Comparison of ENCODE assay signal across 16 mouse cellular contexts in genomic region chr2:13290070-13290469, GRCm38 (mm10). TPM values are rescaled to one million over a fixed set of nuclear protein-coding genes. Genes with fewer than 3 reads are reported as not detected.
DNase-seq lines count a peak whose midpoint lies in the region; ATAC-seq lines count a peak whose summit lies in the region.
"Had no signal": no experiment of that assay in that cellular context is flagged by ENCODE, and none has a peak within 500 bp of the region (broad histone marks: within the 10 kb centered on the region; RNA-seq: fewer than 3 reads in every experiment).

No protein-coding gene starts in this region.

- no peaks in the 10 kb centered on the region for H3K4me1 ChIP-seq in forebrain, embryonic 11.5 days (replicated peaks; ENCODE audit: control insufficient read depth, insufficient read depth, low read length)
- no peaks in the 10 kb centered on the region for H3K4me1 ChIP-seq in forebrain, embryonic 12.5 days
- no peaks in the 10 kb centered on the region for H3K4me1 ChIP-seq in midbrain, embryonic 13.5 days (replicated peaks)
- no peaks in the 10 kb centered on the region for H3K4me1 ChIP-seq in midbrain, embryonic 14.5 days (ENCODE audit: control insufficient read depth, insufficient read depth, low read length)
- no peaks in the 10 kb centered on the region for H3K4me1 ChIP-seq in forebrain, embryonic 14.5 days (ENCODE audit: control insufficient read depth, insufficient read depth, low read length)
- no peaks in the 10 kb centered on the region for H3K4me1 ChIP-seq in neural tube, embryonic 12.5 days
- H3K4me1 ChIP-seq: embryonic facial prominence, embryonic 12.5 days; hindbrain, embryonic 12.5 days had no signal

- H3K27me3 ChIP-seq in forebrain, embryonic 11.5 days (ENCODE audit: control insufficient read depth, insufficient read depth, low read length), result no peaks in the 10 kb centered on the region
- no peaks in the 10 kb centered on the region for H3K27me3 ChIP-seq in forebrain, embryonic 12.5 days
- H3K27me3 ChIP-seq in midbrain, embryonic 13.5 days, result no peaks in the 10 kb centered on the region
- H3K27me3 ChIP-seq in midbrain, embryonic 14.5 days (ENCODE audit: control insufficient read depth, insufficient read depth, low read length), result no peaks in the 10 kb centered on the region
- no peaks in the 10 kb centered on the region for H3K27me3 ChIP-seq in forebrain, embryonic 14.5 days (replicated peaks; ENCODE audit: control insufficient read depth, insufficient read depth, low read length)
- no peaks in the 10 kb centered on the region for H3K27me3 ChIP-seq in neural tube, embryonic 12.5 days (replicated peaks)
- H3K27me3 ChIP-seq: embryonic facial prominence, embryonic 12.5 days; hindbrain, embryonic 12.5 days had no signal

- 0 out of 2 replicates have a peak, but pooled peaks have one; percentile 23 for ATAC-seq in forebrain, embryonic 11.5 days (replicated peaks; ENCODE audit: low FRiP score)
- no peak for ATAC-seq in forebrain, embryonic 12.5 days (ENCODE audit: low FRiP score)
- peak; percentile 40; the same call in 1 of the 2 replicates for ATAC-seq in midbrain, embryonic 13.5 days
- no peak for ATAC-seq in midbrain, embryonic 14.5 days (ENCODE audit: low FRiP score, low TSS enrichment)
- 0 out of 2 replicates have a peak, but pooled peaks have one; percentile 23 for ATAC-seq in forebrain, embryonic 14.5 days
- peak; percentile 59 for ATAC-seq in neural tube, embryonic 12.5 days (ENCODE audit: low FRiP score, low read depth)

- intact Hi-C loops in gastrocnemius, postnatal 14 days (cut with DNase I; ENCODE audit: low total_unique reads), result loop anchor here (5.0 kb wide), 1 partner anchor 287 kb away; no protein-coding TSS in a partner anchor

- H3K36me3 ChIP-seq in forebrain, embryonic 11.5 days (ENCODE audit: control insufficient read depth, insufficient read depth, low read length), result no peaks in the 10 kb centered on the region
- no peaks in the 10 kb centered on the region for H3K36me3 ChIP-seq in forebrain, embryonic 12.5 days (replicated peaks)
- no peaks in the 10 kb centered on the region for H3K36me3 ChIP-seq in midbrain, embryonic 13.5 days
- H3K36me3 ChIP-seq in midbrain, embryonic 14.5 days (ENCODE audit: control insufficient read depth, insufficient read depth, low read length), result no peaks in the 10 kb centered on the region
- no peaks in the 10 kb centered on the region for H3K36me3 ChIP-seq in forebrain, embryonic 14.5 days (ENCODE audit: control insufficient read depth, insufficient read depth, low read length)
- H3K36me3 ChIP-seq in neural tube, embryonic 12.5 days, result no peaks in the 10 kb centered on the region
- H3K36me3 ChIP-seq: embryonic facial prominence, embryonic 12.5 days; G1E; hindbrain, embryonic 12.5 days had no signal

- no peak for DNase-seq in forebrain, embryonic 11.5 days (ENCODE audit: low spot score)
- DNase-seq in midbrain, embryonic 14.5 days, result no peak
- DNase-seq in forebrain, embryonic 14.5 days (ENCODE audit: low spot score), result no peak
- no peak for DNase-seq in gastrocnemius, postnatal 14 days
- DNase-seq in spleen, adult 12 weeks (ENCODE audit: low spot score), result no peak
- DNase-seq: adrenal gland, adult 8-10 months; adrenal gland, postnatal 36 days; cerebellum, adult 8-10 months; gastrocnemius, postnatal 25 days; heart, postnatal 4 days had no signal

- H3K27ac ChIP-seq in forebrain, embryonic 11.5 days (ENCODE audit: low read depth, low read length), result no peak overlapping the region
- H3K27ac ChIP-seq in forebrain, embryonic 12.5 days, result no peak overlapping the region
- H3K27ac ChIP-seq in midbrain, embryonic 13.5 days, result no peak overlapping the region
- H3K27ac ChIP-seq in midbrain, embryonic 14.5 days (replicated peaks; ENCODE audit: low read depth, low read length), result no peak overlapping the region
- no peak overlapping the region for H3K27ac ChIP-seq in forebrain, embryonic 14.5 days (ENCODE audit: low read depth, low read length)
- H3K27ac ChIP-seq in neural tube, embryonic 12.5 days, result no peak overlapping the region
- H3K27ac ChIP-seq: embryonic facial prominence, embryonic 12.5 days; hindbrain, embryonic 12.5 days had no signal

- H3K4me3 ChIP-seq in forebrain, embryonic 11.5 days (ENCODE audit: low read depth, low read length), result no peak overlapping the region
- no peak overlapping the region for H3K4me3 ChIP-seq in forebrain, embryonic 12.5 days (replicated peaks)
- no peak overlapping the region for H3K4me3 ChIP-seq in midbrain, embryonic 13.5 days (replicated peaks)
- H3K4me3 ChIP-seq in midbrain, embryonic 14.5 days (replicated peaks; ENCODE audit: low read depth, low read length), result no peak overlapping the region
- no peak overlapping the region for H3K4me3 ChIP-seq in forebrain, embryonic 14.5 days (ENCODE audit: low read depth, low read length)
- no peak overlapping the region for H3K4me3 ChIP-seq in neural tube, embryonic 12.5 days
- H3K4me3 ChIP-seq: embryonic facial prominence, embryonic 12.5 days; hindbrain, embryonic 12.5 days had no signal

- H3K4me2 ChIP-seq in forebrain, embryonic 11.5 days (ENCODE audit: low read depth, low read length, severe bottlenecking), result no peak overlapping the region
- H3K4me2 ChIP-seq in forebrain, embryonic 12.5 days, result no peak overlapping the region
- H3K4me2 ChIP-seq in midbrain, embryonic 13.5 days (replicated peaks), result no peak overlapping the region
- no peak overlapping the region for H3K4me2 ChIP-seq in midbrain, embryonic 14.5 days (ENCODE audit: low read length)
- no peak overlapping the region for H3K4me2 ChIP-seq in forebrain, embryonic 14.5 days (ENCODE audit: low read length)
- no peak overlapping the region for H3K4me2 ChIP-seq in neural tube, embryonic 12.5 days (replicated peaks)
- H3K4me2 ChIP-seq: embryonic facial prominence, embryonic 12.5 days; hindbrain, embryonic 12.5 days had no signal

- no peak overlapping the region for H3K9ac ChIP-seq in forebrain, embryonic 11.5 days (ENCODE audit: low read length)
- no peak overlapping the region for H3K9ac ChIP-seq in forebrain, embryonic 12.5 days
- no peak overlapping the region for H3K9ac ChIP-seq in midbrain, embryonic 13.5 days (replicated peaks)
- no peak overlapping the region for H3K9ac ChIP-seq in midbrain, embryonic 14.5 days (replicated peaks; ENCODE audit: low read length)
- no peak overlapping the region for H3K9ac ChIP-seq in forebrain, embryonic 14.5 days (ENCODE audit: low read length)
- no peak overlapping the region for H3K9ac ChIP-seq in neural tube, embryonic 12.5 days
- H3K9ac ChIP-seq: embryonic facial prominence, embryonic 12.5 days; hindbrain, embryonic 12.5 days had no signal

- WGBS in forebrain, embryonic 11.5 days, result 85% methylated on average over 3 of the region's 3 CpGs
- 82% methylated on average over 3 of the region's 3 CpGs for WGBS in forebrain, embryonic 12.5 days
- 81% methylated on average over 3 of the region's 3 CpGs for WGBS in midbrain, embryonic 13.5 days
- 76% methylated on average over 3 of the region's 3 CpGs for WGBS in midbrain, embryonic 14.5 days
- 78% methylated on average over 3 of the region's 3 CpGs for WGBS in forebrain, embryonic 14.5 days
- 87% methylated on average over 3 of the region's 3 CpGs for WGBS in neural tube, embryonic 12.5 days

- no peaks in the 10 kb centered on the region for H3K9me3 ChIP-seq in forebrain, embryonic 11.5 days (ENCODE audit: control insufficient read depth, low read length)
- no peaks in the 10 kb centered on the region for H3K9me3 ChIP-seq in forebrain, embryonic 12.5 days
- H3K9me3 ChIP-seq in midbrain, embryonic 13.5 days, result no peaks in the 10 kb centered on the region
- H3K9me3 ChIP-seq in midbrain, embryonic 14.5 days (ENCODE audit: control insufficient read depth, low read length), result no peaks in the 10 kb centered on the region
- H3K9me3 ChIP-seq in forebrain, embryonic 14.5 days (replicated peaks; ENCODE audit: control insufficient read depth, low read length), result no peaks in the 10 kb centered on the region
- H3K9me3 ChIP-seq in neural tube, embryonic 12.5 days, result no peaks in the 10 kb centered on the region
- H3K9me3 ChIP-seq: embryonic facial prominence, embryonic 12.5 days; G1E; hindbrain, embryonic 12.5 days had no signal

RNA-seq across cellular contexts. Expression of gene Rsu1, which starts 18.9 kb away (rescaled TPM):
- polyA plus RNA-seq in forebrain, embryonic 11.5 days (2014; fragmentation: Nextera tagmentation; extraction: Ambion mirVana), result 63.1 and 64.4 TPM in 2 replicates
- 59.8 and 65.0 TPM in 2 replicates for polyA plus RNA-seq in forebrain, embryonic 12.5 days (2016; fragmentation: Nextera tagmentation; extraction: Ambion mirVana)
- 49.0 and 50.8 TPM in 2 replicates for polyA plus RNA-seq in midbrain, embryonic 13.5 days (2015; fragmentation: Nextera tagmentation; extraction: Ambion mirVana)
- polyA plus RNA-seq in midbrain, embryonic 14.5 days (2014; fragmentation: Nextera tagmentation; extraction: Ambion mirVana), result 49.0 and 58.7 TPM in 2 replicates
- polyA plus RNA-seq in forebrain, embryonic 14.5 days (2014; fragmentation: Nextera tagmentation; extraction: Ambion mirVana), result 57.2 and 66.0 TPM in 2 replicates
- 65.9 and 73.4 TPM in 2 replicates for polyA plus RNA-seq in neural tube, embryonic 12.5 days (2016; fragmentation: Nextera tagmentation; extraction: Ambion mirVana)
- total RNA-seq in gastrocnemius, postnatal 14 days (2021), result 10 to 100 TPM; 49.3 to 53.0 TPM

Comparison
In these comparisons a context has a peak if more than half of its experiments do, and no peak if none do; other contexts are left out.
1. ATAC-seq: peak in forebrain, embryonic 11.5 days (single experiment), midbrain, embryonic 13.5 days (single experiment), forebrain, embryonic 14.5 days (single experiment) and neural tube, embryonic 12.5 days (single experiment); none in forebrain, embryonic 12.5 days (single experiment) and midbrain, embryonic 14.5 days (single experiment).